Mouse (Mus musculus) frontal cortex, postnatal 36 days (tissue): ENCODE measurements around the gene Sclt1.
"Not testable (repeated sequence)": the region's sequence is repeated elsewhere in the genome, so short reads cannot be mapped to it uniquely, and the experiment has no call there.

Experiments used
- DNase-seq, 2 experiments: peaks; one replicate each; pipeline ENCODE4 v3.0.0; 2022; ENCODE audit warnings: low spot score in 2 of 2

Gene Sclt1

DNA sequence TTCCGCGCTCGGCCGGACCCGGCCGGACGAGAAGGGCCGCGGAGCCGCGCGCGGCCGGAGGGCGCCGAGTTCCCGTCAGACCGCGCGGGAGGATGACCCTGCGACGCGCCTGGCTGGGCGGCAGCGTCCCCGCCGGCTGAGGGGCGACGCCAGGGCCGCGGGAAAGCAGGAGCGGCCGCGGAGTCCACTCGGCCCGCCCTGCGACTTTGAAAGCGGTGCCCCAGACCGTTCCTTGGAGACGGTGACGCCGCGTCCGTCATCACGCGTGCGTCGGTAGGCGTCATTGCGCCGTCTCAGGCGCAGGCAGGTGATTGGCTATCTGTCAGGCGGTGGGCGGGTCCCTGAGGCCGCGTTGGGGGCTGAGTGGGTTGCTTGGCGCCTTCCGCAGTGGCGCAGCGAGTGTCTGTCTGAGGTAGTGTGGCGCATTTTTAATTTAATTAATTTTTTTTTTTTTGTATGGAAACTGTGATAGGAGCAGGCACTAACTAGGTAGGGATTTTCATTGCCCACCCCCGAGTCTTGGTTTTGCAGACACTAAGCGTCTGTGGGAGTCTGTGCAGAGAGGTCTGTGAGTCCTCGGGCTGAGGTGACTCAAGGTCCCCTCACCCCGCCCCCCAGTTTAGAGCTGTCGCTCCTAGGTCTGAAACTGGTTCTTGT lies at the start of gene Sclt1, which contains the start of gene D3Ertd751e:
Gene Sclt1 (minus strand): TSS at position 237 of the 657 bp plus-strand sequence.
Gene D3Ertd751e (plus strand): TSS at position 334 of the 657 bp plus-strand sequence.
- peak; percentile 96 to 98 for DNase-seq

DNA sequence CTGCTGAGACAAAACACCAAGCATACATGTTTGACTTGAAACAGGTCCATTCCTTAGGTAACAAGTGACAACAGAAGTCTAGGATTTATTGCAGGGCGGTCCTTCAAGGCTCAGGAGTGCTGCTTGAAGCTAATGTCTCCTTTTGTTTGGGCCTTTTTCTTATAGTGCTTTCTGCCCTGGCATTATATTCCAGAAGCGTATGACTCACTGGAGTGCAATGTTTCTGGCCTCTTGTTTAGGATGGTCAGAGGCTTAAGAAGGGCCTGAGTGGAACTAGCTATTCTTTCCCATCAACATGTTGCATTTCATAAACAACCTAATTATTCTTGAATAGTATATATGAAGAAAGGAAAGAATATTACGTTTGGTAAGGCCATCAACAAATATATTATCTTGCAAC lies 19.8 kb upstream of the Sclt1 start:
- DNase-seq = no peak

GRCm38 (mm10) chr3:41754556-41754955 lies 12.2 kb upstream of the Sclt1 start:
- DNase-seq = no peak

DNA sequence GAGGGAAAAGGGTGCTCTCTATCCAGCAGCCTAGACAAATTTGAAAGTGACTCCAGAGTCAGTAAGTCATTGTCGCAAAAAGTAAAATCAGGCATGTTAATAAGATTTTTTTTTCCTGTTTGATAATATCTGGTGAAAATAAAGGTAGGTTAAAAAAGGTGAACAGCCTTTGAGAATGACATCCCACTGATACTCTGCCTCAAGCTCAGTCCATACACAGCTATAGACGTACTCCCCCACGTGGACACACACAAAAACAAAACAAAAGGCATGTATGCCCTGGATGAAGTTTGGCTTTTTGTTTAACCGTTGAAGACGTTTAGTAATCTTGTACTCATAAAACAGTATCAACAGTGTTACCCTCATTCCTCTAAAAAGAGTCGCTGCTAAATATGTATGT lies 1.1 kb upstream of the Sclt1 start:
- no peak for DNase-seq

DNA sequence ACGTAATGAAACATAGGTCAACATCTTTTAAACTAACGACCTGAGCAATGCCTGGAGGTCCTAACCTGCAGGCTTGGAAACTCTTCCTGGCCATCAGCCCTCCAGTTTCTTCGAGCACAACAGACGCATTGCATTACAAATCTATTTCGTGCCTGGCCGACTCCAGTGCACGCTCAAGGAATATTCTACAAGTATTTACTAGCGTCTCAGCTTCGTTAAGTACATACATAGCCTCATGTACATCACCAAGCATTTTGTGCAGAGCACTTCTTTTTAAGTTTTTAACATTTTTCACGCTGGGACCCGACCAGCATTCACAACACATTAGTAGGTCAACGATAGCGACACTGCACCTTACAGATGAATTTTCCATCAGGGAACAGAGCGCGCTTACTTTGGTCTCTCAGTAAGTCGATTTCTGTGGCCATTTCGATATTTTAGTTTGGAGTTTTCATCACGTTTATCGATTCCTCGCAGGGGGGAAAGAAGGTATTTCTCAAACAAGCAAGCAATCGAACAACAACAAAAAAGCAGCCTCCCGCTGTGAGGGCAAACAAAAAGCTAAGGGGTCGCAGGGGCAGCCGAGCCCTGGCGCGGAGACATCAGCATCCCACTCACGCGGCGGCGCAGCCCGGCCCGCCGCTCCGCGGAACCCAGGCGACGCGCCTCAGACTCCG lies 575 bp downstream of the Sclt1 start:
- DNase-seq = peak in 1 of 2 experiments; percentile 35

DNA sequence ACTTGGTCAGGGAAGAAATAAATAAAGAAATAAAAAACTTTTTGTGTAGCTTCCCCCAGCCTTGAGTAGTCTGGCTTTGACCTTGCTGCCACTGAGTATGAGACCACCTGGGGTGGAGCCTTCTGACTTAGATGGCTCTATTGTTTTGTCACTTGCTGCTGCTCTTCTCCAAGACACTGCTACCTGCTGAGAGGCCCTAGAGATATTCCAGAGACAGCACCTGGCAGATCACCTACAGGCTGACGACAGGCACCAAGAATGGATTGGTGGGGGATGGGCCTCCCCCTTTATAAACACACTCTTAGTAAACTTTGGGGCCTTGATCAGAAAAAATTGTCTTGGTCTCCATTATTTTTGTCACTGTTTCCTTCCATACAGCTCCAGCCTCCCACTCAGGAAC lies 46.6 kb downstream of the Sclt1 start:
- no peak for DNase-seq

- no peak for DNase-seq
Observed at GRCm38 (mm10) chr3:41692440-41693142, 49.7 kb downstream of the Sclt1 start.

GRCm38 (mm10) chr3:41690114-41690640 lies 52.1 kb downstream of the Sclt1 start:
- not testable (repeated sequence) for DNase-seq

DNA sequence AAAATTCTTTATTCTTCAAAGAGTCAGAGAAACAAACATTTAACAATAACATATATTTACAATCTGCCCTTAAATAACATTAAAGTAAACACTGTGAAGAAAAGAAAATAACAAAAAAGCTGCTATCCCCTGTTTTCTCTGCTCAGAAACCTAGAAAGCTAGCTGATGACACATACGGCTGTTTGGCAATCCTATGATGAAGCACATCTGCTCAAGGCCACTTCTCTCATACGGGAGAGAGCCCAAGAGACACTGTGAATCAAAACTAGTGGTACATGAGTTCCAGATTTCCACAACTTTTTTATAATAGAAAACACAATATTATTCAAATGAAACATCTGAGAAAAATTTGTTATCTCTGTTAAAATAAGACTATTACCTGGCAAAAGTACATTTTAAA lies 55.9 kb downstream of the Sclt1 start:
- DNase-seq = no peak

- no peak for DNase-seq
Observed at GRCm38 (mm10) chr3:41682084-41682483, 60.2 kb downstream of the Sclt1 start.

GRCm38 (mm10) chr3:41676648-41677047 lies 65.7 kb downstream of the Sclt1 start:
- no peak for DNase-seq

GRCm38 (mm10) chr3:41674778-41675177 lies 67.5 kb downstream of the Sclt1 start:
- no peak for DNase-seq

DNA sequence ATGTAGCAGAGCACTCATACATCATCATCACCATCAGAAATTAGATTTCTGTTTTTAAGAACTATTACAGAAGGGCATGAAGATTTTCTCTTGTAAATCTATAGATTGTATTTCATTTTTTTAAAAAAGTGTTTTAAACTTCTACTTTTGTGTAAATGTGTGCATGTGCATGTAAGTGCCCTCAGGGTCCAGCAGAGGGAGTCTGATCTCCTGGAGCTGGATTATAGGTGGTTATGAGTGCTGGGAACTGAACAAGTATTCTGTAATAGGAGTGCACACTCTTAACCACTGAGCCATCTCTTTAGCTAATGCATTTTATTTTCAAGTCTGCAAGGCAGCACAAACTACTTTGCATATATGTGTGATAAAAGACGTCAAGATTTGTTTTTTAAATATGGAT lies 86.7 kb downstream of the Sclt1 start:
- DNase-seq = no peak

- no peak for DNase-seq
Observed at GRCm38 (mm10) chr3:41620971-41621370, 121.3 kb downstream of the Sclt1 start.

DNA sequence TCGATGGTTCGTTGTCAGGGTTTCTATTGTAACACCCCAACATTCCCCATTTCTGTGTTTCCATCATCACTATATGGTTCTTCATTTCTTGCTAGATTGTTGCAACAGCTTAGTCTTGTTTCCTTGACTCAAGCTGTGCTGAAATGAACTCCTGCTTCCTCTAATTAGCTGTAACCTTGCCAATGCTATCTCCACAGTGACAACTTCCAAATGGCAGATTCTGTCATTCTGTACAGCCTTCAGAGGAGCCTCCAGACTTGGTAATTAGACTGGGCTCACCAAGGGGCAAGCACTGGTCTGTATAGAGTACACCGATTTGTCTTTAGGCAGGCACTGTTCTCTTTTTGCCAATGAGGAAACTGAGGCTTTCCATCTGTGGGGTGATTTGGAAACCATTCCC lies 123.8 kb downstream of the Sclt1 start:
- no peak for DNase-seq

- no peak for DNase-seq
Observed at GRCm38 (mm10) chr3:41618036-41618435, 124.3 kb downstream of the Sclt1 start.

DNA sequence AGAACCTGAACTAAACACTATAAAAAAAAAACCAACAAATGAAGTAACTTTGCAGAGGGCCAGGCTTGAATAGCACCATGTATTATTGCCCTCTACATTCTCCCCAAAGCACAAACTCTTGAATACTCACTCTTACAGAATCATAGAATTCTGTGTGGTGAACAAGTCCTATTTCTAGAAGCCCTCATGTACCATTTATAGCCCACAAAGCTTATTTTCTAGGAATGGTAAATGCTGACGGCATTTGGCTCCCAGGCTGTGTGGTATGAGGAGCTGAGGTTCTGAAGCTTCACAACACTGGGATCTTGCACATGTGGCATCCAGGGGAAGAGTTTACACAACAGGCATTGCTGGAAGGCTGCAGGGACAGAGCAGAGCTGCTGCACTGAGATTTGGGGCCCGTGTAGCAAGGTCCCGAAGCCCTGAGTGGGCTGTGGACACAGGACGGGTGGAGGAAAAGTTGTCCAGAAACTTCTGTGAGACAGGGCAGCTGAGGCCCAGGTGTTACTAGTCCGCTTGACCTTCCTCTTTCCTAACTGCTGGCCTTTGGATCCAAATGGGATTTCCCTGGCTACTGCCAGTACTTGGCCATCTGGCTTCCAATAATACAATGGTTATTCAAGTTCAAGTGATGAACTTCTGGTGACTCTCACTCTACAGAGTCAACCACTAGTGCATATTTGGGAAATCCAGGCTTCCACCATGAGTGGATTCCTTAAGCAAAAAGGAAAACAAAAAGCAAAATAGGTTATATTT lies 127.9 kb downstream of the Sclt1 start:
- no peak for DNase-seq

DNA sequence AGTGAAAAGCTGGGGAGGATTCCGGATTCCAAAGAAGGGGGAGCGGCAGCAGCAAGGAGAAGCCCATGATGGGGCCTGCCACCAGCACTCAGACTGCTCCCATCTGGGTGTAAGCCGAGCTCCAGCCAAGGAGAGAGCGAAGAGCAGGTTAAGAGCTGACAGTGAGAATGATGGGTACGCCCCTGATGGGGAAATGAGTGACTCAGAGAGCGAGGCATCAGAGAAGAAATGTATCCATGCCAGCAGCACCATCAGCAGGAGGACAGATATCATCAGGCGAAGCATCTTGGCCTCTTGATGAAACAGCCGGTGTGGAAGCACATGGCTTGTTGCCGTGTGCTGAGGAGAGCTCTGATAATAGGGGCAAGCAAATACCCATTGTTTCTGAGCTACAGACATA lies 128.6 kb downstream of the Sclt1 start:
- no peak for DNase-seq

GRCm38 (mm10) chr3:41612211-41612610 lies 130.1 kb downstream of the Sclt1 start:
- no peak for DNase-seq

GRCm38 (mm10) chr3:41609071-41609470 lies 133.2 kb downstream of the Sclt1 start:
- DNase-seq = no peak

GRCm38 (mm10) chr3:41607467-41607866 lies 134.8 kb downstream of the Sclt1 start:
- DNase-seq = no peak

- DNase-seq = no peak
Observed at GRCm38 (mm10) chr3:41607050-41607449, 135.3 kb downstream of the Sclt1 start.
